Mouse (Mus musculus): ENCODE data around the gene Dnah3. TPM values are rescaled to one million over a fixed set of nuclear protein-coding genes. Genes with fewer than 3 reads are reported as not detected.

Gene Dnah3
- polyA plus RNA-seq, 1 experiment from 2014 or later: 0.03 TPM

- no peak overlapping the region for H3K27ac ChIP-seq (replicated peaks)
- no peak overlapping the region for H3K4me3 ChIP-seq
- H3K4me2 ChIP-seq: no peak overlapping the region
- 69% methylated on average over 5 of the region's 5 CpGs for WGBS
- no peaks in the 10 kb centered on the region for H3K9me3 ChIP-seq
- no peaks in the 10 kb centered on the region for H3K27me3 ChIP-seq
- H3K36me3 ChIP-seq: no peaks in the 10 kb centered on the region
- no peak overlapping the region for H3K9ac ChIP-seq
- H3K4me1 ChIP-seq (replicated peaks): 0 out of 2 replicates have a peak, but pooled peaks cover 3% of the 10 kb centered on the region
- no peak for ATAC-seq (ENCODE audit: low FRiP score, low read depth)
Observed at GRCm38 (mm10) chr7:120036422-120036821, 58.7 kb downstream of the Dnah3 start.

GRCm38 (mm10) chr7:120034996-120035395 lies 60.1 kb downstream of the Dnah3 start:
- H3K9me3 ChIP-seq: no peaks in the 10 kb centered on the region
- H3K4me2 ChIP-seq: no peak overlapping the region
- no peak overlapping the region for H3K9ac ChIP-seq
- no peaks in the 10 kb centered on the region for H3K27me3 ChIP-seq
- no peak overlapping the region for H3K27ac ChIP-seq (replicated peaks)
- H3K4me3 ChIP-seq: no peak overlapping the region
- 0 out of 2 replicates have a peak, but pooled peaks cover 3% of the 10 kb centered on the region for H3K4me1 ChIP-seq (replicated peaks)
- no peaks in the 10 kb centered on the region for H3K36me3 ChIP-seq
- no peak for ATAC-seq (ENCODE audit: low FRiP score, low read depth)
- WGBS: 84% methylated on average over 4 of the region's 4 CpGs

- Histone ChIP-seq H3K4me2 (no peak overlapping the region), H3K36me3 (no peaks in the 10 kb centered on the region), H3K27me3 (no peaks in the 10 kb centered on the region), H3K27ac (replicated peaks) (no peak overlapping the region), H3K9ac (no peak overlapping the region), H3K9me3 (no peaks in the 10 kb centered on the region), H3K4me1 (replicated peaks) (0 out of 2 replicates have a peak, but pooled peaks cover 3% of the 10 kb centered on the region), H3K4me3 (no peak overlapping the region)
- peak; percentile 42; the same call in 1 of the 2 replicates for ATAC-seq (ENCODE audit: low FRiP score, low read depth)
- WGBS: 29% methylated on average over 1 of the region's 1 CpGs
Observed at GRCm38 (mm10) chr7:120034566-120034965, 60.5 kb downstream of the Dnah3 start.

- Histone ChIP-seq H3K36me3 (no peaks in the 10 kb centered on the region), H3K4me2 (no peak overlapping the region), H3K9ac (no peak overlapping the region), H3K27ac (replicated peaks) (no peak overlapping the region), H3K27me3 (no peaks in the 10 kb centered on the region), H3K4me3 (no peak overlapping the region), H3K9me3 (no peaks in the 10 kb centered on the region), H3K4me1 (replicated peaks) (no peaks in the 10 kb centered on the region)
- 98% methylated on average over 1 of the region's 1 CpGs for WGBS
- ATAC-seq (ENCODE audit: low FRiP score, low read depth): no peak
Observed at GRCm38 (mm10) chr7:120028669-120029068, 66.4 kb downstream of the Dnah3 start.

DNA sequence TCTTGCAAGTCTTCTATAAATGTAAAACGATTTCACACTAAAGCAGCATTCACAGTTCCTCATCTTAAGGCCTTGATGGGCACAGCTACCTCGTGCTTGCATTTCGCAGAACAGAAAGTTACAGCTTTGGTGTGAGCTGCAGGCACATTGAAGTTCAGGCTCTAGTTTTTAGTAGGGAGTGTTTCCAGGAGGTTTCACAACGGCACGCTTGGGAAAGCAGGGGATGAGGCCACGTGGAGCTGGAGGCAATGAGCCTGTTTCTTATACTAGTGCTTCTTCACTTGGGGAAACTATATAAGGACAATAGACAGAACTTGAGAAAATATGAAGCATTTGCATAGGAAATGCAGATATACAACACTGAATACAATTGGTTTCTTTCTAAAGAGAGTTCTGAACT lies 98.0 kb downstream of the Dnah3 start:
- H3K4me1 ChIP-seq (replicated peaks): no peaks in the 10 kb centered on the region
- no peak for ATAC-seq (ENCODE audit: low FRiP score, low read depth)
- H3K4me3 ChIP-seq: no peak overlapping the region
- H3K27ac ChIP-seq (replicated peaks): no peak overlapping the region
- whole genome bisulfite sequencing: 80% methylated on average over 6 of the region's 6 CpGs
- H3K9me3 ChIP-seq: no peaks in the 10 kb centered on the region
- no peaks in the 10 kb centered on the region for H3K36me3 ChIP-seq
- H3K4me2 ChIP-seq: no peak overlapping the region
- no peaks in the 10 kb centered on the region for H3K27me3 ChIP-seq
- no peak overlapping the region for H3K9ac ChIP-seq

DNA sequence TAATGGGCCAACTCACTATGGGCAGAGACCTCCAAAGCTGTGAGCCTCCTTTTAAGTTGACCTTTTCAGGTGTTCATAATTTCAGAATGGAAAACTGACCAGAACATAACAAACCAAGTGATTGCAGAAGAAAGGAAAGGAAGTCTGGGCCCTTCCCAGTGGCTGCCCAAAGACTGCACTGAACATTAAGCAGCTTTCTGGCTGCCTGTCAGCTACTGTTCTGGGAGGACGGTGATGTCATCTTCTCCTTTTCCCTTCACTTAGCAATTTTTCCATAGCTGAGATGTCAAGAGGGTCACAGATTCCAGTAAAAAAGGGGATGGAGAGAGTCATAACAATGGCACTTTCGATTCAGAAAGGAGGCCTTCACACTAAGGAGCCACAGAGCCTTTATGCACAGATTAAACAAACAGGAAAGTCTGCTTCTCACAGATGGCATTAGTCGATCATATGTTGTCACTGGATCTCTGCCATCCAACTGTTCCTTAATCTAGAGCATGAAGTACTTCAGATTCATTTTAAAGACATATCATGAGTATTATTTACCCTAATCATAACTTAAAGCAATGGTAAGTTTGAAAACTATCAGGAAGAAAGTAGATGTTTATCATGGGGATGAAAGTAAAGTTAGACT lies 109.7 kb downstream of the Dnah3 start:
- no peaks in the 10 kb centered on the region for H3K4me1 ChIP-seq (replicated peaks)
- H3K36me3 ChIP-seq: no peaks in the 10 kb centered on the region
- H3K4me2 ChIP-seq: no peak overlapping the region
- 66% methylated on average over 3 of the region's 3 CpGs for WGBS
- H3K9ac ChIP-seq: no peak overlapping the region
- no peak overlapping the region for H3K4me3 ChIP-seq
- H3K27me3 ChIP-seq: no peaks in the 10 kb centered on the region
- no peaks in the 10 kb centered on the region for H3K9me3 ChIP-seq
- ATAC-seq (ENCODE audit: low FRiP score, low read depth): no peak
- H3K27ac ChIP-seq (replicated peaks): no peak overlapping the region

- Histone ChIP-seq H3K36me3 (no peaks in the 10 kb centered on the region), H3K4me3 (no peak overlapping the region), H3K4me2 (no peak overlapping the region), H3K4me1 (replicated peaks) (no peaks in the 10 kb centered on the region), H3K9ac (no peak overlapping the region), H3K27ac (replicated peaks) (no peak overlapping the region), H3K27me3 (no peaks in the 10 kb centered on the region), H3K9me3 (no peaks in the 10 kb centered on the region)
- ATAC-seq (ENCODE audit: low FRiP score, low read depth): no peak
- WGBS: 80% methylated on average over 3 of the region's 3 CpGs
Observed at GRCm38 (mm10) chr7:119980170-119980569, 114.9 kb downstream of the Dnah3 start.

GRCm38 (mm10) chr7:119978576-119978975 lies 116.5 kb downstream of the Dnah3 start:
- H3K4me3 ChIP-seq: no peak overlapping the region
- no peaks in the 10 kb centered on the region for H3K4me1 ChIP-seq (replicated peaks)
- H3K27me3 ChIP-seq: no peaks in the 10 kb centered on the region
- H3K4me2 ChIP-seq: no peak overlapping the region
- ATAC-seq (ENCODE audit: low FRiP score, low read depth): no peak
- no peak overlapping the region for H3K9ac ChIP-seq
- H3K9me3 ChIP-seq: no peaks in the 10 kb centered on the region
- H3K36me3 ChIP-seq: no peaks in the 10 kb centered on the region
- no peak overlapping the region for H3K27ac ChIP-seq (replicated peaks)

DNA sequence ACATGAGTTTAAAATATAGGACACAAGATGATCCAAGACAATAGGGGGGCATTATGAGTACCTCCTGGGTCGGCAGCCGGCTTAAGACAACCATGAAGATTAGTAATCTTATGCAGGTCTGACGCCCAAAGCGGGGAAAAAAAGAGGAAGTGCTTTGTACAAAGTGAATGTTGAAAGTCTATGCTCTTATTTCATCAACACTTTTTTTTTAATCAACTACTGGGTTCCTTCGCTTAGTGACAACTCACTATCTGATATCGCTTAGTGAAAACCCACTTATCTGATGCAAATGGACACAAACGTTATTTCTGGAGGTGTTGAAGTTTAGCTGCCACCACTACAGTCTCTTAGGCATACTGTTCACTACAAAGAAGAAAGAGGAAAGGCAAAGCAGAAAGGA lies 117.5 kb downstream of the Dnah3 start:
- no peak for ATAC-seq (ENCODE audit: low FRiP score, low read depth)
- H3K36me3 ChIP-seq: no peaks in the 10 kb centered on the region
- 93% methylated on average over 7 of the region's 7 CpGs for WGBS
- no peak overlapping the region for H3K4me2 ChIP-seq
- no peaks in the 10 kb centered on the region for H3K27me3 ChIP-seq
- H3K4me1 ChIP-seq (replicated peaks): no peaks in the 10 kb centered on the region
- no peaks in the 10 kb centered on the region for H3K9me3 ChIP-seq
- H3K27ac ChIP-seq (replicated peaks): no peak overlapping the region
- H3K9ac ChIP-seq: no peak overlapping the region
- H3K4me3 ChIP-seq: no peak overlapping the region

- Histone ChIP-seq H3K27me3 (no peaks in the 10 kb centered on the region), H3K27ac (replicated peaks) (no peak overlapping the region), H3K4me3 (no peak overlapping the region), H3K9me3 (no peaks in the 10 kb centered on the region), H3K9ac (no peak overlapping the region), H3K36me3 (no peaks in the 10 kb centered on the region), H3K4me2 (no peak overlapping the region), H3K4me1 (replicated peaks) (no peaks in the 10 kb centered on the region)
- 82% methylated on average over 6 of the region's 6 CpGs for WGBS
- no peak for ATAC-seq (ENCODE audit: low FRiP score, low read depth)
Observed at GRCm38 (mm10) chr7:119976256-119976655, 118.8 kb downstream of the Dnah3 start.

- Histone ChIP-seq H3K4me3 (no peak overlapping the region), H3K27ac (replicated peaks) (no peak overlapping the region), H3K4me1 (replicated peaks) (no peaks in the 10 kb centered on the region), H3K4me2 (no peak overlapping the region), H3K9me3 (no peaks in the 10 kb centered on the region), H3K36me3 (no peaks in the 10 kb centered on the region), H3K9ac (no peak overlapping the region), H3K27me3 (no peaks in the 10 kb centered on the region)
- ATAC-seq (ENCODE audit: low FRiP score, low read depth): no peak
- 91% methylated on average over 5 of the region's 5 CpGs for WGBS
Observed at GRCm38 (mm10) chr7:119974214-119974613, 120.9 kb downstream of the Dnah3 start.

DNA sequence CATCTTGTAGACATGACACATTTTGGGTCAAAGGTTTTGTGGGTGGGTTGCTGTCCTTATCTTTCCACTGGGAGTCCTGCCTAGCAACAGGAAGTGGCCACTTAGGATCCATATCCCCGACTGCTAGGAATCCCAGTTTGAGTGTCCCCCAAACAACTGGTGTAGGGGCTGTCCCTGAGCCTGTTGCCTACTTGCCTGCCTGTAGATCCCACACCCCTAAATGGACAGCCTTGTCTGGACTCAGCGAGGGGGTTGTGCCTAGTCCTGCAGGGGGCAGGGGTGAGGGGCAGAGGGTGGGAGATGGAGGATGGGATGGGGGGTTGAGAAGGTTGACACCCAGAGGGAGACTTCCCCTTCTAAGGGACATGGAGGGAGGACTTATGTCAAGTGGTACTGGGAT lies 125.8 kb downstream of the Dnah3 start:
- 89% methylated on average over 2 of the region's 2 CpGs for WGBS

More for the DNA sequence above, 125.8 kb downstream of the Dnah3 start:
- H3K36me3 ChIP-seq: no peaks in the 10 kb centered on the region
- no peaks in the 10 kb centered on the region for H3K27me3 ChIP-seq
- no peak overlapping the region for H3K4me3 ChIP-seq
- no peak overlapping the region for H3K9ac ChIP-seq
- no peak overlapping the region for H3K27ac ChIP-seq (replicated peaks)
- ATAC-seq (ENCODE audit: low FRiP score, low read depth): no peak
- no peaks in the 10 kb centered on the region for H3K4me1 ChIP-seq (replicated peaks)
- no peak overlapping the region for H3K4me2 ChIP-seq
- H3K9me3 ChIP-seq: no peaks in the 10 kb centered on the region
